Mouse (Mus musculus): ENCODE results near the gene 4931428F04Rik. TPM values are rescaled to one million over a fixed set of nuclear protein-coding genes. Genes with fewer than 3 reads are reported as not detected.

Gene 4931428F04Rik
- polyA plus RNA-seq, 1 experiment from 2014 or later: 0.60 TPM

- Histone ChIP-seq H3K4me2 (peak overlapping the region; percentile 62), H3K9me3 (replicated peaks) (no peaks in the 10 kb centered on the region), H3K4me1 (replicated peaks) (peaks cover 60% of the 10 kb centered on the region), H3K27me3 (no peaks in the 10 kb centered on the region), H3K36me3 (peaks cover 97% of the 10 kb centered on the region), H3K4me3 (replicated peaks) (peak overlapping the region; percentile 45), H3K9ac (peak overlapping the region; percentile 59), H3K27ac (peak overlapping the region; percentile 97)
- DNase-seq (no peak), ATAC-seq (ENCODE audit: low read depth) (no peak)
- 72% methylated on average over 5 of the region's 5 CpGs for WGBS (ENCODE audit: insufficient replicate concordance)
These were observed 16.6 kb upstream of the 4931428F04Rik start for GRCm38 (mm10) chr8:105306146-105306691.

DNA sequence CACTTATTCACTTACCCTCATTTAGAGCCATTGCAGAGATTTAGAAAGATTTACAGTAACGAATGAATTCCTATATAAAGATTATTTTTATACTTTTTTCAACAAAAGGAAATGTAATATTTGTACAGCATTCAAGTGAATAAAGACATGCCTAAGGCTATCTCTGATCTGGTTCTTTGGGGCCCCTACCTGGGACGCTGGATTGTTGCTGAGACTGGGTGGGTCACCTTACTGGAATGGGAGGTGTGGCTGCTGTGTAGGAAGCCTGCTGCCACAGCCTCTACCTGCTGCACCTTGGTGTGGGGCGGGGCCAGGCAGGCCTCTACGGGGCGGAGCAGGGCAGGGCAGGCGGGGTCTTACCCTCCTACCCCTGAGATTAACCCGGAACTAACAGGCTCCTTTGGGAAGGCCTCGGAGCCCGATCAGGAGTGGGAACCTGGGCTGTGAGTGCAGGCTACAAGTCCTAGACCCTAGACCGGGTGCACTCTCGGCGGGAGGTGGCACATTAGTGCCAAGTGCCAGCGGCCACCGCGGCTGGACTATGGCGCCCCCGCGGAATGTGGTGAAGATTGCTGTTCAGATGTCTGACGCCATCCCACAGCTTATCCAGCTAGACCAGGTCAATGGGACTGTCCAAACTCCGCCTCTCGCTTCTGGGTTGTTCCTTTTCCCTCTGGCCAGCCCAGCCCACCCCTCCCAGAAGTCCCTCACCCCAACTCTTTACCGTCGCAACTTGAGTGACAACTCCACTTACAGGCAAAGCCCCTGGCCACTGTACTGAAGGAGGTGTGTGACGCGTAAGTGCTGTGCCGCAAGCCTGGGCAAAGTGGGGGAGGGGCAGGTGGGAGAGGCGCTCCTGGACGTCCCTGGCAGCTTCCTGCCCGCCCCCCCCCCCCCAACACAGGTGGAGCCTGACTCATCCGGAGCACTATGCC, 15.8 kb upstream of the 4931428F04Rik start, which contains the start of gene Elmo3:
Gene Elmo3, plus strand, starts transcription at position 391 of the 935 bp plus-strand sequence.
- H3K9ac ChIP-seq: peak within 1 kb of the TSS; percentile 59
- H3K4me2 ChIP-seq: peak within 1 kb of the TSS; percentile 62
- H3K4me1 ChIP-seq (replicated peaks): peaks cover 66% of the 10 kb centered on the region
- peak within 1 kb of the TSS; percentile 45 for H3K4me3 ChIP-seq (replicated peaks)
- peak; percentile 57 for DNase-seq
- H3K27ac ChIP-seq: peak within 1 kb of the TSS; percentile 97
- peak; percentile 75 for ATAC-seq (ENCODE audit: low read depth)
- H3K9me3 ChIP-seq (replicated peaks): no peaks in the 10 kb centered on the region
- H3K36me3 ChIP-seq: peaks cover 97% of the 10 kb centered on the region
- 18% methylated on average over 30 of the region's 30 CpGs for WGBS (ENCODE audit: insufficient replicate concordance)
- no peaks in the 10 kb centered on the region for H3K27me3 ChIP-seq

- H3K4me2 ChIP-seq: peak overlapping the region; percentile 62
- peak overlapping the region; percentile 41 for H3K9ac ChIP-seq
- 0 out of 2 replicates have a peak overlapping the region, but pooled peaks have one; percentile 20 for H3K4me3 ChIP-seq (replicated peaks)
- H3K27ac ChIP-seq: peak overlapping the region; percentile 97
- H3K9me3 ChIP-seq (replicated peaks): no peaks in the 10 kb centered on the region
- no peak for DNase-seq
- H3K36me3 ChIP-seq: peaks cover 97% of the 10 kb centered on the region
- 70% methylated on average over 9 of the region's 9 CpGs for WGBS (ENCODE audit: insufficient replicate concordance)
- peak; percentile 3; the same call in 1 of the 2 replicates for ATAC-seq (ENCODE audit: low read depth)
- H3K4me1 ChIP-seq (replicated peaks): peaks cover 72% of the 10 kb centered on the region
- no peaks in the 10 kb centered on the region for H3K27me3 ChIP-seq
These were observed 14.9 kb upstream of the 4931428F04Rik start for GRCm38 (mm10) chr8:105304325-105305210.

DNA sequence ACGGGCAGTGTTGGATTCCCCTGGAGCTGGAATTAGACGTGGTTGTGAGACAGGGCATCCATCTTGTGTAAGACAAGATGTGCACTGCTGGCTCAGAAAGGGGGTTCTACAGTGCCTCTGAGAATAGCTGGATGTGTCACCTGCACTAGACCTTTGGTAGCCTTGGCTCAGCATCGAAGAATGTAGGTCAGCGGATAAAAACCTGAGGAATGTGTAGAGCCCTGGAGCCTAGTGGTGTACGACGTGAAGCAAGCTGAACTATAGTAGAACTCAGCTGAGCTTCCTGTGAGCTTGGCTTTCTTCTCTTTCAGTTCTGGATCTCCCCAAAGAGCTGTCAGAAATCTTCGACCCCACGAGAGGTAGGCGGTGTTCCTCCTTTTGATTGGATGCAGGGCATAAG, 14.2 kb upstream of the 4931428F04Rik start:
- Histone ChIP-seq H3K4me2 (peak overlapping the region; percentile 95), H3K4me1 (replicated peaks) (peaks cover 77% of the 10 kb centered on the region), H3K9me3 (replicated peaks) (no peaks in the 10 kb centered on the region), H3K27me3 (no peaks in the 10 kb centered on the region), H3K36me3 (peaks cover 95% of the 10 kb centered on the region), H3K9ac (peak overlapping the region; percentile 23; the same call in 1 of the 2 replicates), H3K27ac (peak overlapping the region; percentile 97), H3K4me3 (replicated peaks) (peak overlapping the region; percentile 20; the same call in 1 of the 2 replicates)
- 88% methylated on average over 9 of the region's 9 CpGs for WGBS (ENCODE audit: insufficient replicate concordance)
- DNase-seq (no peak), ATAC-seq (ENCODE audit: low read depth) (no peak)

- WGBS (ENCODE audit: insufficient replicate concordance): 64% methylated on average over 8 of the region's 8 CpGs
- peak overlapping the region; percentile 95 for H3K4me2 ChIP-seq
- H3K9ac ChIP-seq: no peak overlapping the region
- DNase-seq: no peak
- no peak overlapping the region for H3K4me3 ChIP-seq (replicated peaks)
- H3K27me3 ChIP-seq: no peaks in the 10 kb centered on the region
- no peaks in the 10 kb centered on the region for H3K9me3 ChIP-seq (replicated peaks)
- peaks cover 95% of the 10 kb centered on the region for H3K36me3 ChIP-seq
- ATAC-seq (ENCODE audit: low read depth): no peak
- peak overlapping the region; percentile 97 for H3K27ac ChIP-seq
- H3K4me1 ChIP-seq (replicated peaks): peaks cover 82% of the 10 kb centered on the region
These were observed 13.7 kb upstream of the 4931428F04Rik start for GRCm38 (mm10) chr8:105303396-105303795.

GRCm38 (mm10) chr8:105299962-105300361, 10.3 kb upstream of the 4931428F04Rik start:
- ATAC-seq (ENCODE audit: low read depth) (peak; percentile 94), DNase-seq (peak; percentile 90)
- H3K4me2 ChIP-seq: peak overlapping the region; percentile 95
- H3K9ac ChIP-seq: peak overlapping the region; percentile 99
- peaks cover 85% of the 10 kb centered on the region for H3K4me1 ChIP-seq (replicated peaks)
- peak overlapping the region; percentile 99 for H3K4me3 ChIP-seq (replicated peaks)
- no peaks in the 10 kb centered on the region for H3K9me3 ChIP-seq (replicated peaks)
- H3K36me3 ChIP-seq: peaks cover 64% of the 10 kb centered on the region
- no peaks in the 10 kb centered on the region; the same call in 1 of the 2 replicates for H3K27me3 ChIP-seq
- 24% methylated on average over 8 of the region's 8 CpGs for WGBS (ENCODE audit: insufficient replicate concordance)
- peak overlapping the region; percentile 97 for H3K27ac ChIP-seq

GRCm38 (mm10) chr8:105298351-105299252, 8.9 kb upstream of the 4931428F04Rik start:
- Histone ChIP-seq H3K4me2 (peak overlapping the region; percentile 95), H3K4me1 (replicated peaks) (peaks cover 71% of the 10 kb centered on the region), H3K36me3 (peaks cover 50% of the 10 kb centered on the region), H3K9ac (peak overlapping the region; percentile 99), H3K27me3 (no peaks in the 10 kb centered on the region; the same call in 1 of the 2 replicates), H3K27ac (peak overlapping the region; percentile 97), H3K4me3 (replicated peaks) (peak overlapping the region; percentile 99), H3K9me3 (replicated peaks) (no peaks in the 10 kb centered on the region)
- ATAC-seq (ENCODE audit: low read depth) (peak; percentile 15; the same call in 1 of the 2 replicates), DNase-seq (no peak)
- WGBS (ENCODE audit: insufficient replicate concordance): 26% methylated on average over 18 of the region's 18 CpGs

- peaks cover 62% of the 10 kb centered on the region for H3K4me1 ChIP-seq (replicated peaks)
- peaks cover 2% of the 10 kb centered on the region; the same call in 1 of the 2 replicates for H3K27me3 ChIP-seq
- ATAC-seq (ENCODE audit: low read depth) (peak; percentile 70), DNase-seq (peak; percentile 86)
- H3K27ac ChIP-seq: peak within 1 kb of the TSS; percentile 97
- WGBS (ENCODE audit: insufficient replicate concordance): under 1% methylated on average over 58 of the region's 58 CpGs
- H3K9me3 ChIP-seq (replicated peaks): no peaks in the 10 kb centered on the region
- H3K4me3 ChIP-seq (replicated peaks): peak within 1 kb of the TSS; percentile 99
- H3K9ac ChIP-seq: peak within 1 kb of the TSS; percentile 99
- peak within 1 kb of the TSS; percentile 95 for H3K4me2 ChIP-seq
- H3K36me3 ChIP-seq: peaks cover 41% of the 10 kb centered on the region
These were observed 8.0 kb upstream of the 4931428F04Rik start, which contains the start of gene E2f4 for GRCm38 (mm10) chr8:105297511-105298192. TSS of gene E2f4 (plus strand) at chr8:105297663.

DNA sequence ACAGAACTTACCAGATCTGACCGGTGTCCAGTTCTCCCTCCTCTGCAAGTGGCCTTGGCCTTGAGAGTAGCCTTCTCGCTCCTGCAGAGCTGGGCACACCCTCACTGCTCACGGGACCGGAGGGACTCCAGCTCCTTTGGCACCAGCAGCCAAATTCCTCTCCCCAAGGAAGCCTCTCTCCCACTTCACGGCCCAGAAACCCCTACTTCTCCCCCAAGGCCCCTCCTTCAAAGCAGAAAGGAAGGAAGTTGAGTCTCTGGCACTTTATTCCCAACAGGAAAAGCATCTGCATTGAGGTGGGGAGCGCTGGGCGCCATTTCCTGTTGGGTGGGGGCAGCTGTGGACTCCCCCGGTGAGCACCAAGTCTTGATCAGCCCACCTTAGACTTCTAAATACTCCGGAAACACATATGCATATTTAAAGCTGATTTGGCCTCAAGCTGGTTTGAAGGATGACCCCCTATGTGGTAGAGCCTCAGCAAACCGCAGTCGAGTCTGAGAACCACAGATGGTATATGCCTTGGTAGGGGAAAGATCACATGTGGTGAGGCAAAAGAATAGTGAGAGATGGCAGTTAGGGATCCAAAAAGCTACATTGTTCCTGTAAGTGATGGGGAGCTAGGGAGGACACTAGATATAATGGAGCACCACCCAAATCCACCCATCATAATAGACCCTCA, 6.4 kb upstream of the 4931428F04Rik start, which contains the start of gene Exoc3l:
Gene Exoc3l, minus strand, starts transcription at position 207 of the 679 bp plus-strand sequence.
- Histone ChIP-seq H3K36me3 (peaks cover 25% of the 10 kb centered on the region), H3K4me3 (replicated peaks) (peak within 1 kb of the TSS; percentile 99), H3K27me3 (peaks cover 2% of the 10 kb centered on the region; the same call in 1 of the 2 replicates), H3K27ac (peak within 1 kb of the TSS; percentile 97), H3K4me1 (replicated peaks) (peaks cover 45% of the 10 kb centered on the region), H3K9me3 (replicated peaks) (no peaks in the 10 kb centered on the region), H3K4me2 (peak within 1 kb of the TSS; percentile 95), H3K9ac (peak within 1 kb of the TSS; percentile 99)
- no peak for DNase-seq
- WGBS (ENCODE audit: insufficient replicate concordance): 32% methylated on average over 11 of the region's 11 CpGs
- ATAC-seq (ENCODE audit: low read depth): no peak

Data from liver, embryonic 13.5 days (tissue).